Mouse (Mus musculus) frontal cortex, adult 2 months (tissue): ENCODE measurements around the gene Cyp2d11. TPM values are rescaled to one million over a fixed set of nuclear protein-coding genes. Genes with fewer than 3 reads are reported as not detected.
"Not testable (repeated sequence)": the region's sequence is repeated elsewhere in the genome, so short reads cannot be mapped to it uniquely, and the experiment has no call there.

Experiments
- DNase-seq, 2 experiments: peaks; one replicate each; pipeline ENCODE4 v3.0.0; 2022; ENCODE audit warnings: low spot score in 1 of 2; ENCODE audit errors: extremely low spot score in 1 of 2
- polyA plus RNA-seq: library from polyadenylated mRNA; depleted of rRNA; stranded (reverse); fragments of >200 nt; gene quantifications from 2 replicates; pipeline ENCODE4 v1.2.3, GENCODE M21; 2012

The Cyp2d11 gene
- polyA plus RNA-seq, 1 experiment: not detected

DNA sequence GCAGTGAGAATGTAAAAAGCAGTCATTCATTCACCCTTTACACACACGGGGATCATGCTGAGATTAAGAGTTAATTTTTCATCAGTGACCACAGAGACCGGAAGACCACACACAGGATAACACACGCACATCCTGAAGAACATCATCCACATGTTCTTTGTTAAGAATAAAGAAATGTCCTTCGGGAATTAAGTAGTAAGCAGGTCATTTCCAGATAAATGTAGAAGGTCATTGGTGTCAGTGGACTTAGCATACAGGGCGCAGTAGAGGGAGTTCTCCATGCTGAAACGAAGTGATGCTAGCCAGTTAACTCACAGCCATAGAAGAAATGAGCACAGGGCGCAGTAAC, 13.1 kb downstream of the Cyp2d11 start:
- DNase-seq: no peak

DNA sequence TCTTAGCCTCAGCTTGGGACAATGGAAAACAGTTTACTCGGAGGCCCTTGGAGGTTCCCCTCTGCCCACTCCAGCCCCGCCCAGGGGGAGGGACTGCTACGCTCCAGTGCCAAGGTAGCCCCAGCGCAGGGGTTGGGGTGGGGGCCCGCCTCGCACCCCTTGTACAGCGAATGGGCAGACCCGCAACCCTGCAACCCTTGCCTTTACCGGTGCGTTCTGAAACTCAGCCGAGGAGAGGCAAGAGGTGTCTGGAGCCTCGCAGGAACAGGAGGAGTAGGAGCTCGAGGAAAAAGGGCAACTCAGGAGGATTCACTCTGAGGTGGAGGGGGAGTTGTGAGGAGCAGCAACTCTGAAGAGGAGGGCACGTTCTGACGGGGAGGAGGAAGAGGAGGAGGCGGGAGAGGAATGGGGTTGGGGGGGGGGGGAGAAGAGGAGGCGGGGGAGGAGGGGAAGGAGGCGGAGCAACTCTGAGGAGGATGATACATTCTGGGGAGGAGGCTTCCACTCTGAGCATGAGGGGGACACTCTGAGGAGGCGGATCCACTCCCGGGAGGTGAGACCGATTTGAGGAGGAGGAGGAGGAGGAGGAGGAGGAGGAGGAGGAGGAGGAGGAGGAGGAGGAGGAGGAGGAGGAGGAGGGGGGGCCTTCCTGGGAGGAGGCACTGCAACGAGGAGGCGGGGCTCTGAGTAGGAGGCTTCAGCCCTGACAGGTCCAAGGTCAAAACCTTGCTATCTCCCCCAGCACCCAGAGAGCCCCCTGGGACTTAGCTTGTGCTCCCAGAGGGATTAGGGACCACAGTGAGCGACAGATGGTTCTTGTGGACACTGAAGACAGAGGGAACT, 13.7 kb downstream of the Cyp2d11 start, which contains the start of gene Cyp2d22:
TSS of gene Cyp2d22 (minus strand) at position 390 of the 843 bp plus-strand sequence.
- peak in 1 of 2 experiments; percentile 30 for DNase-seq

- no peak for DNase-seq
Measured at GRCm38 (mm10) chr15:82379511-82379870, 14.3 kb downstream of the Cyp2d11 start.

- DNase-seq: no peak
Measured at GRCm38 (mm10) chr15:82378261-82379180, 15.3 kb downstream of the Cyp2d11 start.

DNA sequence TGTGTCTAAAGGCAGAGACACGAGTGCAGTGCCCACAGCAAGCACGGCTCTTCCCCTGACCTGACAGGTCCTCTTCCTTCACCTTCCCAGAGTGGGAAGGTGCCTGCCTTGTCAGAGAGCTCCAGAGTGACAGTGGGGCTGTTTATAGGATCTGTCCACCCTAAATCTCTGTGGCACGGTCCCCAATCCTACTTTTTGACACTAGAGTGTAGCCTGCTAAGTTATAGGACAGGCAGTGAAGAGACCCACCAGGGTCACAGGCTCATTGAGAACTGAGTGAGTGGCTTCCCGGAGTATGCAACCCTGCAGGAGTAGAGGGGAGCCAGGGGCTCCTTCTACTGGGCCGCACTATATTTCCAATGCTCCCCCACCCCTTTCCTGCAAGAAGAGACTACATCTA, 16.1 kb downstream of the Cyp2d11 start:
- no peak for DNase-seq

DNA sequence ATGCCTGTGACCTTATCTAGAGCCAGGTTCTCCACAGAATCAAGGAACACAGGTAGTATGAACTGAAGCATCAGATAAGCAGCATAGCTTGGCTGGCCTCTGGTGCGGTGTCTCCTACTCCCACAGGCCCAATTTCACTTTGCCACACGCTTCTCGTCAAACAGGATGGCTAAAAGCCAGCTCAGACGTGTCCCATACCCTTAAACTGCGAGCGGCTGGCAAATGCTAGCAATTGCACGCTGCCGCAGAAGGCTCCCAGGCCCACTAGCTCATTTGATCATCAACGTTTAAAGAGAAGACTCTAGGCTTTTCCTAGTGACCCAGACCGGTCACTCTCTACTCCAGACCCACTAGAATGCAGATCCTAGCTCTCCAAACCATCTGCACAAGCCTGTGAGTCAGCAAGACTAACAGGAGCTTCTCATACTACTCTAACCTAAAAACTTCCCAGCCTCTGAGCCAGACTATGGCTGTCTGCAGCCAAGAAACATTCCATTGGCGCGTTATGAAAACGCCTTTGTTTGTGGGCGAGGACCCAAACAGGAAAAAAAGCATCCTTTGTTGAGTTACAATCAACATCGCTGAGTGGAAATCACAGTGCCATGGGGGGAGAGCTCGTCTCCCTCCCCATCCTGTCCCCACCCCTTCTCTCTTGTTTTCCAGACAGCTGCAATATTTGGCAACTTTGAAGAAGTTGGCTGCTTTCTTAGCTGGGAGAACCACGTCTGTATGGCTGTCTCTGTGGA, 17.3 kb downstream of the Cyp2d11 start:
- peak; percentile 63 to 73 for DNase-seq

- no peak for DNase-seq
Measured at GRCm38 (mm10) chr15:82375855-82376254, 18.0 kb downstream of the Cyp2d11 start.

GRCm38 (mm10) chr15:82374437-82374836, 19.4 kb downstream of the Cyp2d11 start:
- DNase-seq: no peak

- DNase-seq: no peak
Measured at GRCm38 (mm10) chr15:82372991-82373390, 20.8 kb downstream of the Cyp2d11 start.

- DNase-seq: no peak
Measured at GRCm38 (mm10) chr15:82372446-82372845, 21.4 kb downstream of the Cyp2d11 start.

DNA sequence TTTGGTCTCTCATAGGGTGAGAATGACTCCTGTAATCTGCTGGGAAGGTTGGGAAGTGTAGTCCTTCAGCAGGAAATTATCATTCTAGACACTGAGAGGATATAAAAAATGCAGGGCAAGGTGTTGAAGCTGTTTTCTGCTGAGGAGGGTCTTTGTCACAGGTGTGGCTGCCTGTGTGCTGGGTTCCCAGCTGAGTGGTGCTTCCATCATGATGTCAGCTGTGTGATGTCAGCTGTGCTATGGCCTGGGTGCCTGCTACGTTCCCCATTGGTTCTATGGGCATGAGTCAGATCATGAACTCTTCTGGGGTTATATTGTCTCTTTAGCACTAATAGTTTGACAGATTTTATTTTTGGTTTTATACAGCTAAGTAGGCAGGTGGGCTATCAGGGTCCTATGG, 25.0 kb downstream of the Cyp2d11 start:
- DNase-seq: no peak

DNA sequence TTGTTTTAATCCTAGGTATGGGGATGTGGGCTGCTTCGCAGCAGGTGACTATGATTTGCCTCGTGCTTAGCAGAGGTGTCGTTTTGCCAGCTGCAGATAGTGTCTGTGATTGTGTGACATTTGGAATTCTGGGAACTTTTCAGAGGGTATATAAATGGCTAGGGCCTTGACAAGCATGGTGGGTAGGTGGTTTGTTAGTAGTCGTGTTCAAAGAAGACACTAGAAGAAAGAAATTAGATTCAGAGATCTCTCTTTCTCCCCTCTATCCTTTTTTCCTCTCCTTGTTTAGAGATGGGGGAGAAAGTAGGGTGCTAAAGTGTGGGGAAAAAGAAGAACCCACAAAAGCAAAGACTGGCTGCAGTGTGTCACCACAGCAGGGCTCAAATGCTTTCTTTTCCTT, 25.7 kb downstream of the Cyp2d11 start:
- DNase-seq: no peak

DNA sequence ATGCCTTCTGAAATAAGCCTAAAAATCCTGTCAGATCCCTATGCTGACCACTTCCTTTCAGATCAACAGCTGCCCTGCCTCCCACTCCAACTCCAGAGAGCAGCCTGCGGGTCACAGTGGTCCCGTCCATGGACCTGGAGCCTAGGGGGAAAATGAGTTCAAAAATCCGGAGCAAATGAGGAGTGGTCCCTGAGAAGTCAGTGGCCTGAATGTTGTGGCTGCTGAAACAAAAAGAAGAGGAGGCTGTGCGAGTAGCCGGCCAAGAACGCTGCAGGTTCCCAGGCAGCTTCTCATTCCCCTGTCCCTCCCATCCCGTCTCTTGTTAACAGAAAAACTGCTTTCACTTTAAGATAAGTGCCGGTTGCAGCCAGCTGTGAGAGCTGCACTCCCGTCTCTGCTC, 29.3 kb downstream of the Cyp2d11 start:
- DNase-seq: not testable (repeated sequence)

- not testable (repeated sequence) for DNase-seq
Measured at GRCm38 (mm10) chr15:82363801-82364200, 30.0 kb downstream of the Cyp2d11 start.

DNA sequence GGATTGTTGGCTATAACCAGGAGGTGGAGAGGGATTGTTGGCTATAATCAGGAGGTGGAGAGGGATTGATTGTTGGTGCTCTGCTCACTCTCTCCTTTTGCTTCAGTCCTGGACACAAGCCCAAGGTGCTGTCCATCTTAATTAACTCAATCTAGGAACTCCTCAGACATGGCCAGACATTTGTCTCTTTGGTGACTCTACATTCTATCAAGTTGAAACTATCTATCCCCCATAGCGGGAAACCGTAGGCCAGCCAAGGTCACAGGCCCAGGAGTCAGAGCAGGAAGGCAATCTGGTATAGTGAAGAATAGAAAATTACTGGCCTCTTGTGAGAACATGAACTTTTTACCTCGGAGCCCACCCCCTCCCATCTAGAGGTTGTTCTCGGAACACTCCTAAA, 31.6 kb downstream of the Cyp2d11 start:
- no peak for DNase-seq

DNA sequence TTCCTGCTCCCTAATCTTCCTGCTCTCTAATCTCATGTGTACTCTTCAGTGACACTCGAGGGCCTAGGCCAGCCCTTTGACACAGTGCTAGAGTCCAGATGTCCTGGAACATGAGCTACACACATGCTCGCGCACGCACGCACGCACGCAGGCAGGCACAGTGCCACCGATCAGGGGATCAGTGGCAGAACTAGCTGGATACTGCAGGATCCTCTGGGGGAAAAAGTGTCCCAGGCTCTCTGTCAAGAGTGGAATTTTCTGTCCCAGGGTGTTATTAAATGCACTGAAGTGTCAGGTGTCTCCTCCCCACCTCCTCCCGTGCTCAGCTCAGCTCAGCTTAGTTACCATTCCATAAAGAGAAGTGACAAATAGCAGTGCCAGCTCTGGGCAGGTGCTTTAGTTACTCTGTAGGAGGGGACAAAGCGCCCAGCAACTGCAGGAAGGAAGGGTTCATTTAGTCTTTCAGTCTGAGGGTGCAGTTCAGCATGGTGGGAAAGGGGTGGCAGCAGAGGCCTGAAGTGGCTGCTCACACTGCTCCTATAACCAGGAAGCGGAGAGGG, 32.3 kb downstream of the Cyp2d11 start:
- DNase-seq: no peak

DNA sequence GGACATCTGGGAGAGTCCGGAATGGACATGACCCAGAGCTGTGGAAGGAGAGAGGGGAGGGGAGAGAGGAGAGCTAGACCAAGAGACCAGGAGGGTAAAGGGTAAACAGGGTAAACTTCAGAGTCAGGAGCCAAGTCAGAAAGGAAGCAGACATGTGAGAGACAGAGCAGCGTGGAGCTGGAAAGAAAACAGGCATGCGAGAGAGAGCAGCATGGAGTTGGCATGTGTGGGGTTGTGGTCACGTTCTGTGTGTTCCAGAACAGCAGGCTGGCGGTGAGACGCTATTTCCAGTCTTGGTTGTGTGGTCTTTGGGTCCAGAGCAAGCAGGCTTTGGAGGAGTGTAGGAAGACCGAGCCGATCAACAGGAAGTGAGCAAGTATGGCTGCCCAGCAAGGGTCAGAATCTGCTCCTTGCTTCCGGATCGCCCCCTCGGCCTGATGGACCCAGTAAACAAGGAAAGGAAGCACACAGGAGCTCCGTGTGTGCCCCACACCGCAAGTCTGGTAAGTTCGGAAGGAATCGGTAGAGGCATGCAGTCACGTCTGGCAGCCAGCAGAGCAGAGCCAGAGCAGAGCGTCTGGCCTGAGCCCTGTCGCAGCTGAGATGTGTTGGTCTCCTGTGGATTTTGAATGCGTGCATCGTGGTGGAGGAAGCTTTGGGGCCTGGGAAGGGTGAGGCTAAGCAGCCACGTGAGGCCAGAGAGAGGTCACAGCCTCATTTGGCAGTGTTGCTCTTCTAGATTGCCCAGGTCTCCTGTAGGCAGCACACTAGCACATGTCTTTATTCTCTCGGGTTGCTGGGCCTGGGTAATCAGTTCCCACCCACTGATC, 35.2 kb downstream of the Cyp2d11 start:
- no peak for DNase-seq

DNA sequence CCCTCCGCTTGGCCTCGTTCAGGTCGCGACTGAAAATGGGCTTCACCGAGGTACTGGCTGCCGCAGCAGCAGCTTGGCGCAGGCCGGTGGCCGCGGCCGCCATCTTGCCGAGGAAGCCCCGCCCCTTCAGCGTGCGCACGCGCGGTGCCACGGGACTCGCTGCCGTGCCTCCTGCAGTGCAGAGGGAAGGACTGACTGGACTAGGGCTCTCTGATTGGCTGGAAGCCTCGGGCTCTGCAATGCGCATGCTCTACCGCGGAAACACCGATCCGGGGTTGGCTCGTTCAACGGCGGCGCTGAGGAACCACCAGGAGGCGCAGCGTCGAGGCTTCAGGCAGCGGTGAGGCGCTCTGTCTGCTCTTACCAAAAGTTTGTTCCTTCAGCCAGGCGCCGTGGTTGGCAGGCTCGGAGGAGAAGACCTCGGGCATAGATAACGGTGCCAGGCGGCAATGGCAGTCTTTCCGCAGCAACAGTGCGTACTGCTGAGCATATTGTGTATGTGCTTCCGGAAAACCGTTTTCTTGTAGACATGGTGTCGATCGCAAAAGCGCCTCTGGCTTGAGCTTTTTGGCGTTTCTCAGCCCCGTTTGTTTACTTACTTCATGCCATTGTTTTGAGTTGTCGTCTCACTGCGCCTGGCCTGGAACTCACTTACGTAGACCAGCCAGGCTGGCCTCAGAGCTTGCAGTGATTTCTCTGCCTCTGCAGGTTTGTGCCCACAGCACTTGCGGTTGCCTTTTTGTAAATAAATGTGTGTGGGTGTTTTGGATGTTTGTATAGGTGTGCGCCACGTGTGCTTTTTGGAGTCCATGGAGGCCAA, 39.5 kb downstream of the Cyp2d11 start, which contains the start of gene Ndufa6:
TSS of gene Ndufa6 (minus strand) at position 197 of the 820 bp plus-strand sequence.
- peak; percentile 95 to 98 for DNase-seq

DNA sequence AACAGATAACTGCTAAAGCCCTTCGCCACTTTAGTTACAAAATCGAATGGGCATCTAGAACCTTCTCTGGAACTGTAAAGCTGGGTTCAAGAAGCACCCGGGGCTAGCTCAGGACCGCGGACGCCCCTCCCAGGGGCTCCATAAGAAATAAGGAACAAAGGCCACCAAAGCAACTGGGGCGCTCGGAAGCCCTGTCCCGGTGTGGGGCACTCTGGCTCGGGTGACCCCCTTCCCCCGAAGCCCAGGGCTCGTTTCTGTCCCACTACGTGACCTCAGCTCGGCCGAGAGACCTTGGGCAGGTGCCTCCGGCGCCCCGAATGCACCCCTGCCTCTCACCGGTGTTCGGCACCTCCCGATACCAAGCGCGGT, 40.1 kb downstream of the Cyp2d11 start:
- no peak for DNase-seq
